ENCODE assay signal across 8 mouse cellular contexts in genomic region chr6:117169051-117169909, GRCm38 (mm10). TPM values are rescaled to one million over a fixed set of nuclear protein-coding genes. Genes with fewer than 3 reads are reported as not detected.
DNase-seq lines count a peak whose midpoint lies in the region; ATAC-seq and TF ChIP-seq lines count a peak whose summit lies in the region.

No protein-coding gene starts in this region.

- H3K27me3 ChIP-seq in lung, embryonic 14.5 days (ENCODE audit: insufficient read depth, low read length), result peaks cover 33% of the 10 kb centered on the region
- H3K27me3 ChIP-seq in forebrain, embryonic 16.5 days (replicated peaks; ENCODE audit: control insufficient read depth, insufficient read depth, low read length), result peaks cover 22% of the 10 kb centered on the region
- H3K27me3 ChIP-seq in intestine, postnatal 0 days (replicated peaks; ENCODE audit: control insufficient read depth, insufficient read depth, low read length), result peaks cover 39% of the 10 kb centered on the region; the same call in 1 of the 2 replicates

- no peak for TF ChIP-seq CTCF in lung, embryonic 14.5 days (IDR thresholded peaks at IDR 0.05; ENCODE audit: low read depth)
- no peak for TF ChIP-seq CTCF in intestine, postnatal 0 days (IDR thresholded peaks at IDR 0.05; ENCODE audit: low read depth)

- under 1% methylated on average over 46 of the region's 46 CpGs for WGBS in lung, embryonic 14.5 days
- under 1% methylated on average over 46 of the region's 46 CpGs for WGBS in forebrain, embryonic 16.5 days
- WGBS in intestine, postnatal 0 days, result 1% methylated on average over 46 of the region's 46 CpGs

- peak overlapping the region; percentile 64 for H3K4me3 ChIP-seq in lung, embryonic 14.5 days (ENCODE audit: low read depth, low read length)
- H3K4me3 ChIP-seq in forebrain, embryonic 16.5 days (replicated peaks; ENCODE audit: low read length), result peak overlapping the region; percentile 61
- H3K4me3 ChIP-seq in intestine, postnatal 0 days (ENCODE audit: low read depth, low read length), result peak overlapping the region; percentile 60

- peak; percentile 60 for DNase-seq in lung, embryonic 14.5 days
- DNase-seq in lung, postnatal 10 days, result no peak
- DNase-seq in adrenal gland, postnatal 14 days, result peak; percentile 22
- peak; percentile 8 for DNase-seq in lung, postnatal 36 days
- no peak for DNase-seq in cerebellum, postnatal 4 days (ENCODE audit: low spot score in 2 of 2)

- peak overlapping the region; percentile 68 for H3K9ac ChIP-seq in lung, embryonic 14.5 days
- H3K9ac ChIP-seq in forebrain, embryonic 16.5 days (replicated peaks; ENCODE audit: low read depth, low read length), result peak overlapping the region; percentile 59
- peak overlapping the region; percentile 46 for H3K9ac ChIP-seq in intestine, postnatal 0 days (ENCODE audit: low read depth, low read length)

- H3K36me3 ChIP-seq in lung, embryonic 14.5 days (ENCODE audit: insufficient read depth), result peaks cover 10% of the 10 kb centered on the region; the same call in 1 of the 2 replicates
- no peaks in the 10 kb centered on the region for H3K36me3 ChIP-seq in forebrain, embryonic 16.5 days (ENCODE audit: control insufficient read depth, insufficient read depth)
- H3K36me3 ChIP-seq in intestine, postnatal 0 days (ENCODE audit: control insufficient read depth, insufficient read depth), result no peaks in the 10 kb centered on the region

- peak overlapping the region; percentile 27; the same call in 1 of the 2 replicates for H3K27ac ChIP-seq in lung, embryonic 14.5 days (ENCODE audit: low read depth)
- no peak overlapping the region for H3K27ac ChIP-seq in forebrain, embryonic 16.5 days (ENCODE audit: low read length)
- H3K27ac ChIP-seq in intestine, postnatal 0 days (ENCODE audit: low read depth, low read length), result 0 out of 2 replicates have a peak overlapping the region, but pooled peaks have one; percentile 16

- H3K9me3 ChIP-seq in lung, embryonic 14.5 days (ENCODE audit: low read depth, low read length), result no peaks in the 10 kb centered on the region
- no peaks in the 10 kb centered on the region for H3K9me3 ChIP-seq in forebrain, embryonic 16.5 days (ENCODE audit: control insufficient read depth, low read length)
- no peaks in the 10 kb centered on the region for H3K9me3 ChIP-seq in intestine, postnatal 0 days (ENCODE audit: control insufficient read depth)

- peak overlapping the region; percentile 87 for H3K4me2 ChIP-seq in lung, embryonic 14.5 days
- H3K4me2 ChIP-seq in forebrain, embryonic 16.5 days (ENCODE audit: low read length), result peak overlapping the region; percentile 66
- H3K4me2 ChIP-seq in intestine, postnatal 0 days (replicated peaks; ENCODE audit: low read depth), result peak overlapping the region; percentile 77

- peak; percentile 15 for ATAC-seq in lung, embryonic 14.5 days (ENCODE audit: insufficient read depth)
- no peak; the same call in 1 of the 2 replicates for ATAC-seq in forebrain, embryonic 16.5 days
- ATAC-seq in intestine, postnatal 0 days, result no peak
- no peak for ATAC-seq in megakaryocyte-erythroid progenitor cell, adult 5-6 weeks (replicated peaks; ENCODE audit: low FRiP score, low TSS enrichment, poor library complexity, severe bottlenecking)

- peaks cover 3% of the 10 kb centered on the region; the same call in 1 of the 2 replicates for H3K4me1 ChIP-seq in lung, embryonic 14.5 days (ENCODE audit: insufficient read depth)
- H3K4me1 ChIP-seq in forebrain, embryonic 16.5 days (replicated peaks; ENCODE audit: control insufficient read depth, insufficient read depth, low read length), result peaks cover 26% of the 10 kb centered on the region
- 0 out of 2 replicates have a peak, but pooled peaks cover 2% of the 10 kb centered on the region for H3K4me1 ChIP-seq in intestine, postnatal 0 days (replicated peaks; ENCODE audit: control insufficient read depth, insufficient read depth, low read length)

RNA-seq across cellular contexts. Expression of gene Cxcl12, which starts 0.9 kb away (rescaled TPM):
- polyA plus RNA-seq in lung, embryonic 14.5 days (2014; fragmentation: Nextera tagmentation; extraction: Ambion mirVana), result 87.4 and 91.0 TPM in 2 replicates
- 97.5 and 98.9 TPM in 2 replicates for total RNA-seq in adrenal gland, postnatal 14 days (2021)
- polyA plus RNA-seq in forebrain, embryonic 16.5 days (2015; fragmentation: Nextera tagmentation; extraction: Ambion mirVana), result 55.6 and 89.6 TPM in 2 replicates
- 57.5 and 58.0 TPM in 2 replicates for polyA plus RNA-seq in intestine, postnatal 0 days (2015; fragmentation: Nextera tagmentation; extraction: Ambion mirVana)
- total RNA-seq in megakaryocyte-erythroid progenitor cell, adult 5-6 weeks (2014; fragmentation: Nextera tagmentation), result not detected in 2 replicates
- 0.80 and 1.4 TPM in 2 replicates for total RNA-seq in megakaryocyte-erythroid progenitor cell, adult 5-6 weeks (2017)

Comparison
In these comparisons a context has a peak if more than half of its experiments do, and no peak if none do; other contexts are left out.
1. DNase-seq: peak in lung, embryonic 14.5 days (single experiment), adrenal gland, postnatal 14 days (single experiment) and lung, postnatal 36 days (single experiment); none in lung, postnatal 10 days (single experiment) and cerebellum, postnatal 4 days (0 of 2).
2. Peak in every context shown above with its lines, with median percentiles within 50 percentile points of each other: H3K4me2 ChIP-seq, H3K4me3 ChIP-seq and H3K9ac ChIP-seq.